Mouse (Mus musculus): ENCODE results near the gene Zfp462. TPM values are rescaled to one million over a fixed set of nuclear protein-coding genes. Genes with fewer than 3 reads are reported as not detected.
A peak's percentile ranks its signal among the peaks of the same experiment; 100 is the strongest.

Gene Zfp462
- polyA plus RNA-seq, 1 experiment from 2014 or later, result 3.5 TPM

DNA sequence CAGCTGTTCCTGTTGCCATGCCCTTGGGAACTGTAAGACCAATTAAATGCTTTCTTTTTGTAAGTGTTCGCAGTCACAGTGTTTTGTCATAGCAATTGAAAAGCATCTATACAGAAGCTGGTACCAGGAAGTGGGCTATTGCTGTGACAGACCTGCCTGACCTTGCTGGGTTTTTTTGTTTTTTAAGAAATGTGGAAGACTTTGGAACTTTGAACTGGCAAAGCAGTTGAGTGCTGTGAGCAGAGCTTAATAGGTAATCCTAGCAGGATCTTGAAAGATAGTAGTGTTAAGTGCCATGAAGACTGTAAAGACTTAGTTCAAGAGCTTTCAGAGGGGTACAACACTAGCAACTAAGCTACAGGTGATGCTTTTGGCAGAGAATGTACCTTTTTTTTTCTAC, 7.7 kb upstream of the Zfp462 start:
- Histone ChIP-seq H3K27ac (replicated peaks) (no peak overlapping the region), H3K4me2 (replicated peaks) (no peak overlapping the region), H3K36me3 (no peaks in the 10 kb centered on the region), H3K9ac (no peak overlapping the region), H3K9me3 (replicated peaks) (no peaks in the 10 kb centered on the region), H3K4me1 (no peaks in the 10 kb centered on the region), H3K27me3 (no peaks in the 10 kb centered on the region), H3K4me3 (replicated peaks) (no peak overlapping the region)
- WGBS, result 80% methylated on average over 1 of the region's 1 CpGs
- ATAC-seq (ENCODE audit: insufficient number of reproducible peaks, low FRiP score, low TSS enrichment, low read depth), result no peak

DNA sequence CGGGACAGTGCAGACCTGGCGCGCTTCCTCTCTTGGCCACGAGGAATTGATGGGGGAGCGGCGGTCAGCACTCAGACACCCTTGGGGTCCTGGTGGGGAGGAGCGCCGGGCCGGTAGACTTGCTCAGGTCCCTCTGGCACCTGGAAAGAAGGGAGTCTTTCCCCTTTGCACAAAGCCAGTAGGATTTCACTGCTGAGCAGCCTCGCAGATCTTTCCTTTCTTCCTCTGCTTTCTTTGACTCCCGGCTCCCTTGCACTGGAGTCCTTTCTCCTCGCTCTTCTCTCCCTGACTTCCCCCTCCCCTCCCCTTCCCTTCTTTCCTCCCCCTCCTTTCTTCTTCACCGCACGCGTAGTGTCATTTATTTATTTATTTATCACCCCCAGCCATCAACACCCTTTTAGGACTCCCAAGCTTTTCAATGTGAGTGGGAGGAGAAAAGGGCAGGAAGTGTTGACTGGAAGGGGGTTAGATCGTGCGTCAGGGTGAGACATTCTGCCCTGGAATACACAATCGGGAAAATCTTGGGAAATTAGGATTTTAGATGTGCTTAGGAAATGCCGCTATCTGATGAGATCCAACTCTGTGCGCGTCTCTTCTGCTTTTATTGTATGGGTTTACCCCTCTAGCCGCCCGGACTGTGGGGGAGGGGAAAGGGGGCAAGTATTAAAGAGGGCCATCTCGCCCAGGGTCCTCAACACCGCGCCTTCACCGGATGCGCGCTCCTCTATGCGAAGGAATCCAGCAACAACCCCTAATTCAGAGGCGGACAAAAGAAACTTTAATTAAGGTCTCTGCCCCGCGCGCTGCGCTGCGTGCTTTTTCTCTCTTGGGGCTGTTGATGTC, 976 bp downstream of the Zfp462 start:
- Histone ChIP-seq H3K4me3 (replicated peaks) (peak overlapping the region; percentile 74), H3K27me3 (no peaks in the 10 kb centered on the region), H3K4me1 (peaks cover 20% of the 10 kb centered on the region), H3K4me2 (replicated peaks) (peak overlapping the region; percentile 92), H3K9ac (peak overlapping the region; percentile 42; the same call in 1 of the 2 replicates), H3K27ac (replicated peaks) (peak overlapping the region; percentile 94), H3K9me3 (replicated peaks) (no peaks in the 10 kb centered on the region), H3K36me3 (no peaks in the 10 kb centered on the region)
- WGBS, result under 1% methylated on average over 36 of the region's 36 CpGs
- no peak for ATAC-seq (ENCODE audit: insufficient number of reproducible peaks, low FRiP score, low TSS enrichment, low read depth)

DNA sequence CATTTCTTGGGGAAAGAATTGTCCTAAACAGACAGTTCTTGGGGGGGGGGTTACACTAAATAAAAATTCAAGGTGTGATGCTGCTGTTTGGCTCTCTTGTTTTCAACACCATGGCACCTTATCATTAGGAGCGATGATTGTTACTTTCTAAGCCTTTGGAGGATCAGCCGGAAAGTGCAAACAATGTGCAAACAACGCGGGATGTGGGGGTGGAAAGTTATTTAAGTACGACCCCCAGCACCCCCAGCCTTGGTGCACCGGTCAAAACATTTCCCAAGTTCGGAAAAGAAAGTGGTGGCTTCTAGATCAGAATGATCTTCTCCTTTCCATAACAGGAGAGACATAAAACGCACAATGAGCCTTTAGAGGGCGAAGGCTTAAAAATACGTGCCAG, 1.8 kb downstream of the Zfp462 start:
- no peak for ATAC-seq (ENCODE audit: insufficient number of reproducible peaks, low FRiP score, low TSS enrichment, low read depth)
- no peaks in the 10 kb centered on the region for H3K36me3 ChIP-seq
- H3K27me3 ChIP-seq, result no peaks in the 10 kb centered on the region
- peak overlapping the region; percentile 54 for H3K9ac ChIP-seq
- H3K4me2 ChIP-seq (replicated peaks), result peak overlapping the region; percentile 92
- peaks cover 21% of the 10 kb centered on the region for H3K4me1 ChIP-seq
- H3K4me3 ChIP-seq (replicated peaks), result peak overlapping the region; percentile 74
- WGBS, result under 1% methylated on average over 10 of the region's 10 CpGs
- H3K9me3 ChIP-seq (replicated peaks), result no peaks in the 10 kb centered on the region
- peak overlapping the region; percentile 94 for H3K27ac ChIP-seq (replicated peaks)

DNA sequence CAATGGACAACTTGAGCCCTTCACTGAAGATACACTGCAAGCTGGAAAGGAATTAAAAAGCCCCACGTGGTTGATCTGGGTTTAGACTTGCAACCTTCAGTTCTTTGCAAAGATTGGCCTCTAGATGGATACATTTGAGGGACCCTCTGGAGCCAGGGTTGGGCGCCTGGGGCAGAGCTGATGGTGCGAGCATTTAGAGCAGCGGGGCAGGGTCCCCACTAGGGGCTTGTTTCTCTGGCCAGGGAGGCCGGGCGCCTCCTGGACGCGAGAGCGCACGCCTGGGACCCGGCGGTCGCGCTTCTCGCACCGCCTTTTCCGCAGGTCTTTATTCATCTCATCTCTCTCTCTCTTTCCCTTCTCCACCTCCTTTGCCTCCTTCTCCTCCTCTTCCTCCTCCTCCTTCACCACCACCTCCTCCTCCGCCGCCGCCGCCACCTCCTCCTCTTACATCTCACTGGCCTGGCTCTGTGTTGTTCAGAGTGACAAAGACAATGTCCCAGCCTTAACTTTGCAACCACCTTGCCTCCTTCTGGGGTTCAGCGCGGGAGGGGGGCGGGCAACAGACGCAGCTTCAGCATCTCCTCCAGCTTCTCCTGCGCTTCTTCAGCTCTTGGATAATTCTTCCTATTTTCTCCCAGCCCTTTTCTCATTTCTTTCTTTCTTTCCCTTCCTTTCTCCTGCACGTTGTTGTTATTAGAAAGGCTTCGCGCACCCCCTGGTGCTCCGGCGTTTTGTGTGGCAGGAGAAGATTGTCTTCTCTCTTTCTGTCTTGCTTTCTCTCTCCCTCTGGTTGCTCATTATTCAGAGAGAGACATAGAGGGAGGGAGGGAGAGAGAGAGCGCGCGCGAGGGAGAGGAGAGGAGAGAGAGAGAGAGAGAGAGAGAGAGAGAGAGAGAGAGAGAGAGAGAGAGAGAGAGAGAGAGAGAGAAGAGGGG, 2.5 kb downstream of the Zfp462 start:
- WGBS, result under 1% methylated on average over 31 of the region's 35 CpGs
- ATAC-seq (ENCODE audit: insufficient number of reproducible peaks, low FRiP score, low TSS enrichment, low read depth), result 0 out of 2 replicates have a peak, but pooled peaks have one; percentile 56
- H3K36me3 ChIP-seq, result no peaks in the 10 kb centered on the region

DNA sequence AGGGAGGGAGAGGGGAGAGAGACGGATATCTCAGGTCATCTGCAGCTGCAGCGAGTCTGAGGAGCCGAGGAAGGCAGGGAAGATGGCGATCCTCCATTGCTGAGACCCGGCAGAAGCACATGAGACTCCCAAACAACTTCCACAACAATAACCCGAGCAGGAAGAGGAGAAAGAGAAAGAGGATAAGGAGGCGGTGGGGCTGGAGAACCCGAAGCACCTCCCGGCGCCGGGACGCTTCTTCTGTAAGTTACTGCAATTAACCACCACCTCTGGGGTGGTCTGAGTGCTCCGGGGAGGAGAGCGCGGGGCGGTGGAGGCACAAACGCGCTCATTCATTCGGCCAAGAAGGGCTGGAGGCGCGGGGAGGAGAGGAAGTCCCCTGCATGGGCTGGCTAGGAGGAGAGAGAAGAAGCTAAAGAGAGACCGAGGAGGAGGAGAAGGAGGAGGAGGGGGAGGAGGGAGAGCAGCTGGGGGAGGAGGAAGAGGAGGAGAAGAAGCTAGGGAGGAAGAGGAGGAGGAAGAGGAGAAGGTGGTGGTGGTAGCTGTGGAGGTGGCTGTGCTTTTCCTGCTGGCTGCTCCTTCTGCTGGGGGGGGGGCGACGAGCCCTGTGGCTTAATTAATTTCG, 3.3 kb downstream of the Zfp462 start:
- H3K4me3 ChIP-seq (replicated peaks), result peak overlapping the region; percentile 74
- WGBS, result under 1% methylated on average over 24 of the region's 25 CpGs
- H3K36me3 ChIP-seq, result no peaks in the 10 kb centered on the region
- peak overlapping the region; percentile 92 for H3K4me2 ChIP-seq (replicated peaks)
- H3K9me3 ChIP-seq (replicated peaks), result no peaks in the 10 kb centered on the region
- H3K9ac ChIP-seq, result peak overlapping the region; percentile 54
- H3K27me3 ChIP-seq, result no peaks in the 10 kb centered on the region
- peaks cover 21% of the 10 kb centered on the region for H3K4me1 ChIP-seq
- ATAC-seq (ENCODE audit: insufficient number of reproducible peaks, low FRiP score, low TSS enrichment, low read depth), result peak; percentile 71
- H3K27ac ChIP-seq (replicated peaks), result peak overlapping the region; percentile 94

More for the DNA sequence above, 2.5 kb downstream of the Zfp462 start:
- Histone ChIP-seq H3K27ac (replicated peaks) (peak overlapping the region; percentile 94), H3K4me1 (peaks cover 21% of the 10 kb centered on the region), H3K4me3 (replicated peaks) (peak overlapping the region; percentile 74), H3K4me2 (replicated peaks) (peak overlapping the region; percentile 92), H3K27me3 (no peaks in the 10 kb centered on the region), H3K9ac (peak overlapping the region; percentile 54), H3K9me3 (replicated peaks) (no peaks in the 10 kb centered on the region)

DNA sequence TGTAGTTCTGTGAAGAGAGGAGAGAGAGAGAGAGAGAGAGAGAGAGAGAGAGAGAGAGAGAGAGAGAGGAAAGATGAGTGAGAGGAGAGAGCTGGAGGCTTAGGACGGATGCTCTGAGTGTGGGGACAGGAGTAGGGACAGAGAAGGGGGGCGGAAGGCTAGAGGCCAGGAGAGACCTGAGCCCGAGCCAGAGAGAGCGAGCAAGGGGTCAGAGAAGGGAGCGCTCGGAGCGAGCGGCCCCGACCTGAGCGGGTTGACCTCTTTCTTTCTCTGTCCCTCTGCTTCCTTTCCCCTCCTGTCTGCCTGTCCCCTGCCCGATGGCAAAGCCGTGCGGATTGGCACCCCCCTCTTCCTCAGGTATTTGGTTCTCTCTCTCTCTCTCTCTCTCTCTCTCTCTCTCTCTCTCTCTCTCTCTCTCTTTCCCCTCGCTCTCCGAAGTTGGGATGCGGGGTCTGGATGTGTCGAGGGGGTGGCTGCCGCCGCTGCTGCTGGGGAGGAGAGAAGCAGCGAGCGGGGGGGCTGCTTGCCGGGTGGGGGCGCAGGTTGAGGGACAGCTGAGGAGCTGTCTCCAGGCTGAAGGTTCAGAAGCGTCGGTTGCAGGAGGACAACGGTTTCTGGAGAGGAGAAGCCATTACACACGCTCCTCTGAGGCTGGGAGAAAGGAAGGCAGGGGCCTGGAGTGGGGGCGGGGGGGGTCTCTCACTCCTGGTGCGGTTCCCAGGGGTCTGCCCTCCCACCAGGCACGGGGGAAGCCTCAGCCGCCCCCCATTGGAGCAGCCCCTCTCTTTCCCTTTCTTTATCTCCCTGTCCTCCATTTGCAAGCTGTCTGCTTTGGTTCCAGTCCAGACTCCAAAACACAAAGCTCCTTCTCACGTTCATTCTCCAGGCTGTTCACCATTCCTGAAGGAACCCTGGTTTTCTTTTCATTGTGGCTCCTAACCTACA, 4.0 kb downstream of the Zfp462 start:
- H3K4me3 ChIP-seq (replicated peaks), result peak overlapping the region; percentile 74
- ATAC-seq (ENCODE audit: insufficient number of reproducible peaks, low FRiP score, low TSS enrichment, low read depth), result peak; percentile 59; the same call in 1 of the 2 replicates
- no peaks in the 10 kb centered on the region for H3K27me3 ChIP-seq
- H3K9me3 ChIP-seq (replicated peaks), result no peaks in the 10 kb centered on the region
- under 1% methylated on average over 30 of the region's 32 CpGs for WGBS
- H3K4me2 ChIP-seq (replicated peaks), result peak overlapping the region; percentile 92
- H3K27ac ChIP-seq (replicated peaks), result peak overlapping the region; percentile 94
- peak overlapping the region; percentile 54 for H3K9ac ChIP-seq
- no peaks in the 10 kb centered on the region for H3K36me3 ChIP-seq
- H3K4me1 ChIP-seq, result peaks cover 22% of the 10 kb centered on the region

GRCm38 (mm10) chr4:54949561-54949940, 4.7 kb downstream of the Zfp462 start:
- peak overlapping the region; percentile 54; the same call in 1 of the 2 replicates for H3K9ac ChIP-seq
- no peaks in the 10 kb centered on the region for H3K36me3 ChIP-seq
- no peak for ATAC-seq (ENCODE audit: insufficient number of reproducible peaks, low FRiP score, low TSS enrichment, low read depth)

DNA sequence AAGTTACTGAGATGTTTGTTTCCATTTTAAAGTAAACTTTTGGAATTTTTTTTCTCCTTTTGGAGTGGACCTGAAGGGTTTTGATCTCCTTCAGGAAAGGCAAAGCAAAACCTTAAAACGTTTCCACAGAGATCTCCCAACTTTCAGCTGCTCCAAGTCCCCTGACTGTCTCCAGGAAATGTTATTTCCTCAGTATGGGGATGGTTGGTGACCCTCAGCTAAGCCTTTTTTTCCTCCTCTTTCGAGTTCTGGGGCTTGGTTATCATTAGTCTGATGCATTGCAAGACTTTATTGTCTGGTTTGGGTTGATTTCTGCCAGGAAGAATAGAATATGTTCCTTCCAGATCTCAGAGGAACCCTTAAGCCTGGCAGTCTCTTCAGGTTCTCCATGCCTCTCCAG, 5.3 kb downstream of the Zfp462 start:
- Histone ChIP-seq H3K4me2 (replicated peaks) (peak overlapping the region; percentile 92), H3K4me1 (peaks cover 34% of the 10 kb centered on the region), H3K9ac (0 out of 2 replicates have a peak overlapping the region, but pooled peaks have one; percentile 54), H3K27me3 (no peaks in the 10 kb centered on the region), H3K36me3 (no peaks in the 10 kb centered on the region), H3K27ac (replicated peaks) (peak overlapping the region; percentile 94), H3K9me3 (replicated peaks) (no peaks in the 10 kb centered on the region), H3K4me3 (replicated peaks) (peak overlapping the region; percentile 74)
- ATAC-seq (ENCODE audit: insufficient number of reproducible peaks, low FRiP score, low TSS enrichment, low read depth), result no peak
- WGBS, result 20% methylated on average over 2 of the region's 2 CpGs

More at GRCm38 (mm10) chr4:54949561-54949940, 4.7 kb downstream of the Zfp462 start:
- 11% methylated on average over 7 of the region's 7 CpGs for WGBS
- no peaks in the 10 kb centered on the region for H3K27me3 ChIP-seq
- peak overlapping the region; percentile 92 for H3K4me2 ChIP-seq (replicated peaks)
- H3K9me3 ChIP-seq (replicated peaks), result no peaks in the 10 kb centered on the region
- H3K27ac ChIP-seq (replicated peaks), result peak overlapping the region; percentile 94
- peaks cover 28% of the 10 kb centered on the region for H3K4me1 ChIP-seq
- peak overlapping the region; percentile 74 for H3K4me3 ChIP-seq (replicated peaks)

DNA sequence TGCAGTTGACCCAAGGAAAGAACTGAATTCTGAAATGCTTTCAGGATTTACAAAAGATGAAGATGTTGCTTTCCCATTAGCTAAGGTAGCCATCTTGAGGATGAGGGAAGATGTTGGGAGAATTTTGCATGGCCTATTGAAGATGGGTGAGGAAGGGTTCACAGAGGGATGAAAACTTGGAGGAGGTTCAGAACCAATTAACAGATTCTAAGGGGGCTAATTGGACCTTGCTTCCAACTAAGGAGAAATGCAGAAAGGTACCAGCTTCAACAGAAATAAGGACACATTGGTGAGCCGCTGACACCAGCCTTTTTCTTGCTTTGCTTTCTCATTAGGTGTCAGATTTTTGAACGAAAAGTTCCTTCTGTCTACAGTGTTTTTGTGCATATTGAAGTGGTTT, 6.0 kb downstream of the Zfp462 start:
- Histone ChIP-seq H3K9ac (no peak overlapping the region), H3K36me3 (no peaks in the 10 kb centered on the region), H3K4me2 (replicated peaks) (no peak overlapping the region), H3K27me3 (no peaks in the 10 kb centered on the region), H3K4me3 (replicated peaks) (no peak overlapping the region), H3K27ac (replicated peaks) (no peak overlapping the region), H3K4me1 (peaks cover 34% of the 10 kb centered on the region), H3K9me3 (replicated peaks) (no peaks in the 10 kb centered on the region)
- WGBS, result 66% methylated on average over 2 of the region's 2 CpGs
- no peak for ATAC-seq (ENCODE audit: insufficient number of reproducible peaks, low FRiP score, low TSS enrichment, low read depth)

All from embryonic facial prominence, embryonic 15.5 days (tissue).